Mouse (Mus musculus) left cerebral cortex, postnatal 14 days (tissue): Measurements from ENCODE around the gene Tbc1d4. TPM values are rescaled to one million over a fixed set of nuclear protein-coding genes. Genes with fewer than 3 reads are reported as not detected.

Source experiments
- DNase-seq, 2 experiments: peaks; one replicate each; pipeline ENCODE4 v3.0.0; 2021 to 2022; ENCODE audit warnings: low spot score in 2 of 2, mixed read lengths in 1 of 2
- intact Hi-C: fragments of 180-260 bp; cut with DNase I; formaldehyde crosslinking; loops from one replicate; pipeline ENCODE4 v1.15.1; 2025
- long read RNA-seq, 2 experiments: library from polyadenylated mRNA; stranded (forward); transcript quantifications; one replicate each; pipeline ENCODE4 v2.0.0; 2021
- total RNA-seq, 2 experiments: library from RNA; stranded (reverse); gene quantifications; 2 replicates each; pipeline ENCODE4 v1.2.3; 2021

Tbc1d4 gene
- 10 to 100 TPM in 1 of 2 experiments, 1 to 10 TPM in 1; 6.8 to 10.1 TPM for total RNA-seq
- long read RNA-seq, experiment 1, full-length matches to known transcripts = 1 of 3 reads
- long read RNA-seq, experiment 1, partial matches to known transcripts = 1 of 3 reads
- long read RNA-seq, experiment 1, other reads (novel, unspliced or antisense) = 1 of 3 reads
- long read RNA-seq, experiment 2, full-length matches to known transcripts = 1 of 4 reads
- long read RNA-seq, experiment 2, partial matches to known transcripts = 3 of 4 reads
- long read RNA-seq, experiment 2, other reads (novel, unspliced or antisense) = 0 of 4 reads

- intact Hi-C loops = loop anchor here (2.0 to 10.0 kb wide), 2 partner anchors 92 to 144 kb away; no protein-coding TSS in a partner anchor
Observed at GRCm38 (mm10) chr14:101608519-101609368, at the start of gene Tbc1d4. TSS of gene Tbc1d4 (minus strand) at chr14:101609191.

GRCm38 (mm10) chr14:101656307-101656706, 47.3 kb upstream of the Tbc1d4 start:
- intact Hi-C loops = no loop called here

More at GRCm38 (mm10) chr14:101608519-101609368, at the start of gene Tbc1d4:
- peak; percentile 37 to 56 for DNase-seq

GRCm38 (mm10) chr14:101654526-101654909, 45.5 kb upstream of the Tbc1d4 start:
- no peak for DNase-seq
- intact Hi-C loops = loop anchor here (5.0 kb wide), 1 partner anchor 137 kb away; no protein-coding TSS in a partner anchor

More at GRCm38 (mm10) chr14:101656307-101656706, 47.3 kb upstream of the Tbc1d4 start:
- DNase-seq = no peak

GRCm38 (mm10) chr14:101653581-101654525, 44.9 kb upstream of the Tbc1d4 start, which contains the start of gene Uchl3:
TSS of gene Uchl3 (plus strand) at chr14:101653967.
- peak; percentile 97 to 98 for DNase-seq
- intact Hi-C loops = loop anchor here (5.0 kb wide), 1 partner anchor 137 kb away; no protein-coding TSS in a partner anchor

GRCm38 (mm10) chr14:101652571-101652970, 43.6 kb upstream of the Tbc1d4 start:
- intact Hi-C loops = loop anchor here (5.0 kb wide), 1 partner anchor 135 kb away; no protein-coding TSS in a partner anchor
- no peak for DNase-seq

GRCm38 (mm10) chr14:101650551-101650950, 41.6 kb upstream of the Tbc1d4 start:
- DNase-seq = no peak
- intact Hi-C loops = loop anchor here (5.0 kb wide), 1 partner anchor 133 kb away; no protein-coding TSS in a partner anchor

- intact Hi-C loops = no loop called here
- DNase-seq = no peak
Observed at GRCm38 (mm10) chr14:101644948-101645347, 36.0 kb upstream of the Tbc1d4 start.

- intact Hi-C loops = no loop called here
- DNase-seq = peak; percentile 92 to 94
Observed at GRCm38 (mm10) chr14:101640153-101640843, 31.3 kb upstream of the Tbc1d4 start, which contains the start of gene Commd6. TSS of gene Commd6 (minus strand) at chr14:101640686.

GRCm38 (mm10) chr14:101637381-101637780, 28.4 kb upstream of the Tbc1d4 start:
- intact Hi-C loops = no loop called here
- DNase-seq = no peak

GRCm38 (mm10) chr14:101635765-101636164, 26.8 kb upstream of the Tbc1d4 start:
- DNase-seq = no peak
- intact Hi-C loops = no loop called here

GRCm38 (mm10) chr14:101630548-101630947, 21.6 kb upstream of the Tbc1d4 start:
- DNase-seq = no peak
- intact Hi-C loops = no loop called here

GRCm38 (mm10) chr14:101617680-101618079, 8.7 kb upstream of the Tbc1d4 start:
- DNase-seq = no peak
- intact Hi-C loops = no loop called here

- intact Hi-C loops = no loop called here
- no peak for DNase-seq
Observed at GRCm38 (mm10) chr14:101616178-101616577, 7.2 kb upstream of the Tbc1d4 start.

GRCm38 (mm10) chr14:101613206-101613605, 4.2 kb upstream of the Tbc1d4 start:
- DNase-seq = no peak
- intact Hi-C loops = no loop called here

- no peak for DNase-seq
- intact Hi-C loops = no loop called here
Observed at GRCm38 (mm10) chr14:101610701-101611100, 1.7 kb upstream of the Tbc1d4 start.

- peak; percentile 5 to 6 for DNase-seq
- intact Hi-C loops = loop anchor here (2.0 to 10.0 kb wide), 2 partner anchors 91 to 143 kb away; no protein-coding TSS in a partner anchor
Observed at GRCm38 (mm10) chr14:101607631-101608518, 1.1 kb downstream of the Tbc1d4 start.

GRCm38 (mm10) chr14:101605843-101606242, 3.1 kb downstream of the Tbc1d4 start:
- intact Hi-C loops = loop anchor here (10.0 kb wide), 1 partner anchor 141 kb away; no protein-coding TSS in a partner anchor
- DNase-seq = no peak
